33 mouse cellular contexts compared by ENCODE assay signal in the genomic region with DNA sequence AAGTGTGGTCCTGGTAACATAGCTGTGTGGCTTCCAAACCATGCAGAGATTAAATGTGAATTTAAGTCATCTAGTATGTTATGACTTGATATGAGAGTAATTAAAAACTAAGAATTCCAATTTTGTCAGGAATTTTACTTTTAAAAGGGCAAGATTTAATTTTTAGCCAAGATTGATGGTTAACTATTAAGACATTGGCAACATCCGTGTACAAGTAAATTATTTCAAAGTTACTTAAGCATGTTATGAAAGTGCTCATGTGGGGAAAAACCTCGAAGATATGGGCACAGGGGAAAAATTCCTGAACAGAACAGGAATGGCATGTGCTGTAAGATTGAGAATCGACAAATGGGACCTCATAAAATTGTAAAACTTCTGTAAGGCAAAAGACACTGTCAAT. TPM values are rescaled to one million over a fixed set of nuclear protein-coding genes. Genes with fewer than 3 reads are reported as not detected.
"Had no signal": no experiment of that assay in that cellular context is flagged by ENCODE, and none has a peak within 500 bp of the region (broad histone marks: within the 10 kb centered on the region; RNA-seq: fewer than 3 reads in every experiment).

No protein-coding gene starts in this region.

- H3K27me3 ChIP-seq: embryonic facial prominence, embryonic 12.5 days; embryonic facial prominence, embryonic 13.5 days; embryonic facial prominence, embryonic 15.5 days; forebrain, embryonic 12.5 days; forebrain, embryonic 13.5 days; forebrain, embryonic 15.5 days had no signal

- H3K4me1 ChIP-seq: embryonic facial prominence, embryonic 10.5 days; embryonic facial prominence, embryonic 12.5 days; embryonic facial prominence, embryonic 13.5 days; embryonic facial prominence, embryonic 15.5 days; forebrain, embryonic 10.5 days; forebrain, embryonic 12.5 days; forebrain, embryonic 13.5 days; forebrain, embryonic 15.5 days had no signal

- H3K4me2 ChIP-seq: embryonic facial prominence, embryonic 12.5 days; embryonic facial prominence, embryonic 13.5 days; embryonic facial prominence, embryonic 15.5 days; forebrain, embryonic 12.5 days; forebrain, embryonic 13.5 days; forebrain, embryonic 15.5 days had no signal

- ATAC-seq: forebrain, embryonic 13.5 days; forebrain, embryonic 14.5 days; forebrain, embryonic 15.5 days; forebrain, embryonic 16.5 days; forebrain, postnatal 0 days had no signal

- H3K9ac ChIP-seq: embryonic facial prominence, embryonic 12.5 days; embryonic facial prominence, embryonic 13.5 days; embryonic facial prominence, embryonic 15.5 days; forebrain, embryonic 12.5 days; forebrain, embryonic 13.5 days; forebrain, embryonic 15.5 days; forebrain, postnatal 0 days had no signal

- DNase-seq: cerebellum, adult 2 months; cerebellum, adult 8-10 months; cerebellum, adult 9-10 months; cerebellum, adult 9-11 months; cerebellum, postnatal 10 days; cerebellum, postnatal 14 days; cerebellum, postnatal 25 days; cerebellum, postnatal 36 days; embryo, embryonic 11 days; forebrain, postnatal 0 days; gastrocnemius, adult 2 months; gastrocnemius, postnatal 10 days; gastrocnemius, postnatal 14 days; gastrocnemius, postnatal 25 days; gastrocnemius, postnatal 36 days; heart, adult 18-20 months; heart, adult 2 months had no signal

- H3K4me3 ChIP-seq: embryonic facial prominence, embryonic 10.5 days; embryonic facial prominence, embryonic 12.5 days; embryonic facial prominence, embryonic 13.5 days; embryonic facial prominence, embryonic 15.5 days; erythroblast, embryonic 14.5 days; forebrain, embryonic 10.5 days; forebrain, embryonic 12.5 days; forebrain, embryonic 13.5 days; forebrain, embryonic 15.5 days; gastrocnemius, adult 2 months; heart, adult 2 months had no signal

- H3K36me3 ChIP-seq: embryonic facial prominence, embryonic 10.5 days; embryonic facial prominence, embryonic 12.5 days; embryonic facial prominence, embryonic 13.5 days; embryonic facial prominence, embryonic 15.5 days; forebrain, embryonic 10.5 days; forebrain, embryonic 12.5 days; forebrain, embryonic 15.5 days had no signal

- H3K9me3 ChIP-seq: embryonic facial prominence, embryonic 10.5 days; embryonic facial prominence, embryonic 12.5 days; embryonic facial prominence, embryonic 13.5 days; embryonic facial prominence, embryonic 15.5 days; forebrain, embryonic 10.5 days; forebrain, embryonic 12.5 days; forebrain, embryonic 13.5 days; forebrain, embryonic 15.5 days had no signal

- H3K27ac ChIP-seq: embryonic facial prominence, embryonic 10.5 days; embryonic facial prominence, embryonic 12.5 days; embryonic facial prominence, embryonic 13.5 days; embryonic facial prominence, embryonic 15.5 days; forebrain, embryonic 10.5 days; forebrain, embryonic 12.5 days; forebrain, embryonic 13.5 days; forebrain, embryonic 15.5 days; gastrocnemius, adult 2 months; heart, adult 2 months had no signal

RNA-seq across cellular contexts. Expression of gene Ugt1a2, which starts 3.0 kb away (rescaled TPM):
- polyA plus RNA-seq: cerebellum, adult 2 months; cortical plate, adult 2 months; embryonic facial prominence, embryonic 10.5 days; embryonic facial prominence, embryonic 11.5 days; embryonic facial prominence, embryonic 12.5 days; embryonic facial prominence, embryonic 13.5 days; embryonic facial prominence, embryonic 15.5 days; erythroblast, embryonic 14.5 days; forebrain, embryonic 11.5 days; forebrain, embryonic 12.5 days; forebrain, embryonic 13.5 days; forebrain, embryonic 14.5 days; forebrain, embryonic 15.5 days; forebrain, embryonic 16.5 days; forebrain, postnatal 0 days; frontal cortex, adult 2 months; heart, adult 2 months had no signal

RNA-seq across cellular contexts. Expression of gene Ugt1a1, which starts 14.3 kb away (rescaled TPM):
- polyA plus RNA-seq: cerebellum, adult 2 months; embryonic facial prominence, embryonic 10.5 days; embryonic facial prominence, embryonic 11.5 days; embryonic facial prominence, embryonic 12.5 days; embryonic facial prominence, embryonic 13.5 days; erythroblast, embryonic 14.5 days; forebrain, embryonic 11.5 days; forebrain, embryonic 12.5 days; forebrain, embryonic 13.5 days; forebrain, embryonic 14.5 days; forebrain, embryonic 15.5 days; forebrain, embryonic 16.5 days; forebrain, postnatal 0 days; heart, adult 2 months had no signal

RNA-seq across cellular contexts. Expression of gene Mroh2a, which starts 29.3 kb away (rescaled TPM):
- polyA plus RNA-seq: cortical plate, adult 2 months; erythroblast, embryonic 14.5 days had no signal

RNA-seq across cellular contexts. Expression of gene Ugt1a5, which starts 31.6 kb away (rescaled TPM):
- polyA plus RNA-seq: cerebellum, adult 2 months; cortical plate, adult 2 months; embryonic facial prominence, embryonic 10.5 days; embryonic facial prominence, embryonic 11.5 days; embryonic facial prominence, embryonic 12.5 days; embryonic facial prominence, embryonic 13.5 days; embryonic facial prominence, embryonic 14.5 days; embryonic facial prominence, embryonic 15.5 days; erythroblast, embryonic 14.5 days; forebrain, embryonic 10.5 days; forebrain, embryonic 11.5 days; forebrain, embryonic 12.5 days; forebrain, embryonic 13.5 days; forebrain, embryonic 14.5 days; forebrain, embryonic 15.5 days; forebrain, embryonic 16.5 days; forebrain, postnatal 0 days; frontal cortex, adult 2 months; heart, adult 2 months had no signal
